Mouse (Mus musculus) cerebellum, postnatal 36 days (tissue): ENCODE results near the gene 4933406M09Rik.

ENCODE experiments used
- DNase-seq, 2 experiments: peaks; one replicate each; pipeline ENCODE4 v3.0.0; 2021 to 2022; ENCODE audit warnings: mixed read lengths in 2 of 2

Gene 4933406M09Rik

GRCm38 (mm10) chr1:134385666-134386065 lies at the start of gene 4933406M09Rik:
Gene 4933406M09Rik, plus strand, starts transcription at chr1:134385940.
- no peak for DNase-seq

GRCm38 (mm10) chr1:134336958-134337710 lies 48.6 kb upstream of the 4933406M09Rik start:
- peak in 1 of 2 experiments; percentile 56 for DNase-seq

- DNase-seq = no peak
These were observed 46.6 kb upstream of the 4933406M09Rik start for GRCm38 (mm10) chr1:134339162-134339561.

- DNase-seq = no peak
These were observed 45.8 kb upstream of the 4933406M09Rik start for GRCm38 (mm10) chr1:134339757-134340619.

DNA sequence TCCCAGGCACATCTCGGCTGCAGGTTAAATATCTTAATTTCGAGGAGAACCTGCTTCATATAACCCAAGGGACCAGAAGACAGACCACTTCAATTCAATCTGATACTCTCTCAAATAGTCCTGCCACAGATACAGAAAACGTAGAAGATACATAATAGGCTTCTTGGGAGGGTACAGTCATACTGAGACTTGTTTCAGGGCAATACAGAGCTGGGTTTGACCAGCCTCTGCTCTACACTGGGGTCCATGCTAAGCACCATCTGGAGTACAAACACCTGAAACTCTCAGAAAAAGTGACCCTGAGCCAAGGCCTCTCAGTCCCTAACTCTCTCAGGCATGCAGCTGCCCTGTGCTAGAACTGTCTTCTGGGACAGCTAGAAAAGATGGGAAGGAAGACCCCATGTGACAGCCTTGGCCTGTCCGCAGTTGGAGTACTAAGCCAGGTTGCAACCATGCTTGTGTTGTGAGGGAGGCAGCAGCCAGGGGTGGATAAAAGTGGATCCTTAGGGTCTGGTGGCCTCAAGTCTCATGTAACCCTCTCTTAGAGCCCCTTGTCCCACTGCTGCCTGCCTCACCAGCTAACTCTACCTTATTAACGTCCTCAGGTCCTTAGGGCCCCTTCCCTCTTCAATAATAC lies 44.0 kb upstream of the 4933406M09Rik start:
- DNase-seq = no peak

DNA sequence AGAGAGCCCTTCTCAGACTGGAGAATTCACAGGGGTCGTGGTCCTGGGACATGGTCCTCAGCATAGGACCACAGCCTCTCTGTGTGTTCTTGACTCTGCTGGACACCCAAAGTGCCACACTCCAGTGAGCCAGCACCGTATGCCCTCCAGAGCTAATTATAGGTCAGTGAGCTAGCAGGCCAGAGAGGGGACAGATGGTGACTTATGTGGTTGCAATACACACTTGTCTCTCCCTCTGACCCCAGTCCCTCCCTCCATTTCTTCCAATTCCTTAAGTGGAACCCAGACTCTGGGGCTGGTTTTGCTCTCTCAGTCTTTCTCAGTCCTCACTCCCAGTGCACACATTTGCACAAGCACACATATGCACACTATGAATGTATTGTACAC lies 43.5 kb upstream of the 4933406M09Rik start:
- DNase-seq = peak; percentile 71 to 72

- DNase-seq = peak in 1 of 2 experiments; percentile 17
These were observed 42.9 kb upstream of the 4933406M09Rik start for GRCm38 (mm10) chr1:134342781-134343310.

DNA sequence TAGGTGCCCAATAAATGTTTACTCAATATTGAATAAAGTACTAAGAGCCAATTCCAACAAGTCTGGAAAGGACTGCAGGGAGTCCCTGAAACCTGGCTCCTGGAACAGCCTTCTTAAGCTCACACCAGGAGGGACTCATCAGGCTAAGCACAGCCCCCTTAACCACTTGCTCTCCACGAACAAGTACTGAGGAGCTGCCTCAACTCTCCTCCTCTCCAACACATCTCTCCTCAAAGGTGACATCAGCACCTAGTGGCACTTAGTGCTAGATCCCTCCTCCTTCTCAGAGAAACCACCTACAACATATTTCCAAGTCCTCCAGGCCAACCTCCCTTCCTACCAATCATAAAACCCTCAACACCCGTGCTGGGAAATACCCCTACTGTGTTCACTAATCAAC lies 42.2 kb upstream of the 4933406M09Rik start:
- DNase-seq = peak; percentile 46 to 64

- DNase-seq = peak; percentile 92 to 98
These were observed 41.5 kb upstream of the 4933406M09Rik start for GRCm38 (mm10) chr1:134344005-134344950.

DNA sequence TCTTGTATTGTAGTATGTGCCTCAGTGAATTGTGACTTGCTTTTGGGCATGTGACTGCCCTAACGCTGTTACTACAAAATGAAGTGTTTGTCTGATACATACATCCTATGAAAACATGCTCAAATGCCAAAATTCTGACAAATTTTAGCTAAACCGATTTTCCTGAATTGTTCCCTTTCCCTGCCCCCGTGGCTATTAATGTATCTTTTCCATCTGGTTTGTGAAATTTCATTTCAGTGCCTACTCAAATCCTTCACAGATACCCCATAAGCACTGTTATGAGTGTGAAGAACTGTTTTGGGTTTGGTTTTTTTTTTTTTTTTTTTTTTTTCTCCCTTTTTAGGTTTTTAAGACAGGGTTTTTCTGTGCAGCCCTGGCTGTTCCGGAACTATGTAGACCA lies 40.7 kb upstream of the 4933406M09Rik start:
- DNase-seq = no peak

- DNase-seq = no peak
These were observed 37.9 kb upstream of the 4933406M09Rik start for GRCm38 (mm10) chr1:134347791-134348190.

- DNase-seq = no peak
These were observed 32.4 kb upstream of the 4933406M09Rik start for GRCm38 (mm10) chr1:134353326-134353725.

GRCm38 (mm10) chr1:134357461-134357860 lies 28.3 kb upstream of the 4933406M09Rik start:
- DNase-seq = no peak

DNA sequence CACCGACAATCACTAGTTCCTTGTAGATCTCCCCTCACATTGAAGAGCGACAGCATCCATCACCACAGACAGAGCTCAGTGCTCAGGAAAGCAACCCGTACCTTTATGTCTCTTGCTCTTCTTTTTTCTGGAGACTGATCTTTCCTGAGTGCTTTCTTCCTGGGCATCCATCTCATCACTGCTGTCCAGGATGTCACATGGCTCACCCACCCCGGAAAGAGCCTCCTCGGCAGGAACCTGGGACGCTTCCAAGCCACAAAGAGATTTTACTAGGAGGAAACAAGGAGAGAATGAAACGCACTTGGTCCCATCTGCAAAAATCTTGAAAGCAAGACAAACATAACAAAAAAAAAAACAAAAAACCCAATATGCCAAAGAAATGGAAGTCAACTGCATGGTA lies 25.1 kb upstream of the 4933406M09Rik start:
- DNase-seq = no peak

- DNase-seq = no peak
These were observed 24.4 kb upstream of the 4933406M09Rik start for GRCm38 (mm10) chr1:134361195-134361856.

- peak; percentile 96 to 99 for DNase-seq
These were observed 23.9 kb upstream of the 4933406M09Rik start, which contains the start of gene Tmem183a for GRCm38 (mm10) chr1:134361857-134362212. Gene Tmem183a, minus strand, starts transcription at chr1:134361979.

- DNase-seq = no peak
These were observed 22.5 kb upstream of the 4933406M09Rik start for GRCm38 (mm10) chr1:134363194-134363593.

GRCm38 (mm10) chr1:134365491-134365890 lies 20.2 kb upstream of the 4933406M09Rik start:
- DNase-seq = no peak

- DNase-seq = peak; percentile 53 to 59
These were observed 16.9 kb upstream of the 4933406M09Rik start for GRCm38 (mm10) chr1:134368777-134369337.

DNA sequence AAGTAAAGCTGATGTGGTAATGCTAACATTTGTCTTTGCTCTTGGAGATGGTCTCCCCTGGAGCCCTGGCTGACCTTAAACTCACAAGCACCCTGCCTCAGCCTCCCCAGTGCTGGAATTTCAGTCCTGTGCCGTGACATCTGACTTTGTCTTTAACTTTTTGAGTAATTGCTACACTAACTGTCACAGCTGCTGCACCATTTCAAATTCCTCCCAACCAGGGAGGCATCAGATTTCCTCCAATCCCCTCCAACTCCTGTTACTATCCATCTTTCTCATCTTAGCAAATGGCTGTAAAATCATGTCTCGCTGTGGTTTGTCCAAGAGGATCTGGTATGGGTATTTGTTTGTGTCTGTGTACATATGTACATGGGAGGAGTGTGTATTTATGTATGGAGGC lies 11.6 kb upstream of the 4933406M09Rik start:
- DNase-seq = no peak

DNA sequence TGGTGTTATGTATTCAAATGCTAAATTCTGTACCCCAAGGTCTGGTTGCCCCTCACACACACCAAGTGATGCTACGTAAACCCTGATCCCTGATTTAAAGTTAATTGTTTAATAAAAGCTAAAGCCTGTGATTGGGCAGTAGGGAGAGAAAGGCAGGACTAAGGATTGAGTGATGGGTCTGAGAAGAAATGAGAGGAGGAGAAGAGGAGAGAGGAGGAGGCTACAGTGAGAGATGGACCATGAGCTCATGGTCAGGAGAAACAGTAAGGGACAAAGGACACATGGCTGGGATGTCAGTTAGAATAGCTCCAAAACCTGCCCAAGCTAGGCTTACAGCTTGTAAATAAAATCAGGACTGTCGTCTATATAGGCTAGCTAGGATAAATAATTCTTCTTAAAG lies 4.7 kb upstream of the 4933406M09Rik start:
- DNase-seq = no peak
